Mouse (Mus musculus): ENCODE results near the gene Tnni1.

The Tnni1 gene

GRCm38 (mm10) chr1:135767324-135767890 lies 11.8 kb upstream of the Tnni1 start:
- peak; percentile 90 for DNase-seq (ENCODE audit: low read depth, low spot score)

GRCm38 (mm10) chr1:135768400-135768799 lies 10.8 kb upstream of the Tnni1 start:
- DNase-seq (ENCODE audit: low read depth, low spot score): peak; percentile 61

- DNase-seq (ENCODE audit: low read depth, low spot score): peak; percentile 50
Measured at GRCm38 (mm10) chr1:135770237-135770636, 9.0 kb upstream of the Tnni1 start.

DNA sequence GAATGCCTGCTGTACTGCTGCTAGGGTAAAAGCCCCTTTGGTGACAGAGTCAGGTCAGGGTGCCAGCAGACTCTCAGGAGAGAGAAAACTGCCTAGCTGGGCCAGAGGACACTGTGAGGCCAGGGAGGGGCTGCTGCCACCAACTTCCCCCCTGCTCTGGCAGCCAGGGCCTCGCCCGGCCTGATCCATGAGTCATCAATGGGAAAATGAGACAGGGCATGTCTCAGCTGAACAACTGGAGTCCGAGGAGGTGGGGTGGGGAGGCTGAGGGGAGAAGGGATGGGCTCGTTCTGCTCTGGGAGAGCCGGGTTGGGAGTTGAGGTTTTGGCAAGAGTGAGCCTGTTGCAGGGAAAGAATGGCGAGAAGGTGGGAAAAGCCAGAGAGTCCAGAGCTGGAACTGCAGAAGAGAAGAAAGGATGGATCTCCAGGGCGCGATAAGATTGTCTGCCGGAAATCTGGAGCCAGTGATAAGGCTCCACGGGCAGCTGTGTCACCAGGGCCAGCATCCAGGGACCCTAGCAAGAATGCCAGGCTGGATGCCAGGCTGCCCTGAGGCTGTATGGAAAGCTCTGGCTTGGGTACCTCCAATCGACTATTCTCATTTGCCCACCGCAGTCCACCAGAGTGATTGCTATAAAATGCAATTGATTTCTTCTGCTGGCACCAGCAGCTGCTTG lies 8.2 kb upstream of the Tnni1 start:
- DNase-seq (ENCODE audit: low read depth, low spot score): peak; percentile 84

GRCm38 (mm10) chr1:135771573-135771970 lies 7.7 kb upstream of the Tnni1 start:
- DNase-seq (ENCODE audit: low read depth, low spot score): no peak

DNA sequence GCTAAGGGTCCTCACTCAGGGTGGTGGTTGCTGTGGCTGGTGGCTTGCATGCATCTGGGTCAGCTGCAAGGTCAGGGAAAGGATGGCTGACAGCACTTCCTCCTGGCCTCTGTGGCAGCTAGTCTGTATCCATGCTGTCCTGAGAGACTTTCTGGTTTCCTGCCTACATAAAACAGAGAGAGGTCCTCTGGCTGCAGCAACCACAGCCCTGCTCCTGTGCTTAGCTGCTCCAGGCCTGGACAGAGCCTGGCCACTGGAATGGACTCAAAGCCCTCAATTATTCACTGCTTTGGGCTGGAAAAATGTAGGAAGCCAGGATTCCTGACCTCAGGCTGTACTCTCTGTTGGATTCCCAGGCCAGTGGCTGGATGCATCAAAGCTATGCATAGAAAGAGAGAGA lies 2.6 kb upstream of the Tnni1 start:
- peak; percentile 55 for DNase-seq (ENCODE audit: low read depth, low spot score)

DNA sequence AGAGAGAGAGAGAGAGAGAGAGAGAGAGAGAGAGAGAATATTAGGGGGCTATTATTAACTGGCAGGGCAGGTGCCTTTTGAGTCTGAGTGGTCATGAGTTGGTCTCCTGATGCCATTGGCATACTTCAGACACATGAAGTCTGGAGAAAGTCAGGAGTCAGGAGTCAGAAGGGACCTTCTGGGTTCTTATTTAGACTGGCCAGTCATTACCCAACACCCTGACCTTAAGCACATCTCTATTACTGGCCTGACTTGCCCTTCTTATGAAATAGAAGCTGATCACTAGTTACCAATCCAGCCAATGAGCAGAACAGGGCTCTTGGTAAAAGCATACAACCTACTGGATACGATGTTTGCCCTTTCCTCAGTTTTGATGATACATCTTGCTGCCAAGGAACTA lies 2.2 kb upstream of the Tnni1 start:
- DNase-seq (ENCODE audit: low read depth, low spot score): peak; percentile 92

- DNase-seq (ENCODE audit: low read depth, low spot score): no peak
Measured at GRCm38 (mm10) chr1:135780649-135781048, 1.4 kb downstream of the Tnni1 start.

DNA sequence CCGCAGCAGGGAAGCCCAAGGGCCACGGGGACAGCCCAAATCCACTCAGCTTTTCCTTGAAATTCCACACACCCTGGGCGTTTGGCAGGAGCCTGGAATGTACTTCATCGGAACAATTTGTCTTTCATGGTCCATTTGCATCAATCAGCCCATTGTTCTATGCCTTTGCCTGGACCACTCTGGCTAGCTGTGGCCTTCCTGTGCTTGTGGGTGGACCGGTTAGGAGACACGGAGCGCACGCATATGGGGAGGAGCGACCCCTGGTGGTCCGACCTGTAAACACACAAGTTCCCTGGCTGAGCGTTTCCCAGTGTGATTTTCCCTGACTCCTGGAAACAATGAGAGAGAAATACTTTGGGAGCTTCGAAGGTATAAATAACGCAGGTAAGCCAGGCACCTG lies 2.0 kb downstream of the Tnni1 start:
- peak; percentile 80 for DNase-seq (ENCODE audit: low read depth, low spot score)

DNA sequence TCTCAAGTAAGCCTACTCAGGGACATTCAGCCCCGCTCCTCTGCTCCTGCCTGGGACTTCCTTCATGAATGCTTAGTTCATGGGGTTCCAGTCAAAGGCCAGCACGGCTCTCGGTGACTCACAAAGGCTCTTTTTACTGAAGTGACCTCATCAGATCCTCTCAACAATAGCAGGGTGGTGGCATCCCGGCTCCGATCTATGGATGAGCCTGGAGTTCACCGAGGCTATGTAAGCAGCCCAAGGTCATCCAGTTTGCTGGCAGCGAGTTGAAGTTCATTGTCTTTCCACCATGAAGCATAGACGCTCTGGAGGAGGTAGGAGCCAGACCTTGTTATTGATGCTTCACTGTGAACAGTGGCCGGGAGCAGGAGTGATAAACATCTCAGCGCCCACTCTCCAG lies 3.6 kb downstream of the Tnni1 start:
- no peak for DNase-seq (ENCODE audit: low read depth, low spot score)

GRCm38 (mm10) chr1:135787799-135788198 lies 8.6 kb downstream of the Tnni1 start:
- DNase-seq (ENCODE audit: low read depth, low spot score): peak; percentile 77

GRCm38 (mm10) chr1:135788708-135789107 lies 9.5 kb downstream of the Tnni1 start:
- DNase-seq (ENCODE audit: low read depth, low spot score): no peak

DNA sequence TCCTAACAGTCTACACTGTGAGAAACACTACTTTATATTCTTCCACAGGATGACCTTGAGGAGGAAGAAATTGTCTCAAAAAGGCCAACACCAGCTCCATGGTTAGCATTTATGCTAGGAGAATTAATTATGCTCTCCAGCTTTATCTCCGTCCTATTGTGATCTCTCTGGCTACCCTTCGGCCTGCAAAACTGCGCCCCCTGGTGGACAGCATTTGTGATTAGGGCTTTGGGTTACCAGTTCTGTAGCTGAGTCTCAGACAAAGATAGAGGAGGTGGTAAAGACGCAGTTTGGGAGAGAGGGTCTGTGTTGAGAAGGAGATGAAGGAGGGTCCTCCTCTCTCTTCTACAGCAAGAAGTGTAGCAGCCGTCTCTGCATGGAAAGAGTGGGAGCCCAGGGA lies 10.6 kb downstream of the Tnni1 start:
- DNase-seq (ENCODE audit: low read depth, low spot score): peak; percentile 58

DNA sequence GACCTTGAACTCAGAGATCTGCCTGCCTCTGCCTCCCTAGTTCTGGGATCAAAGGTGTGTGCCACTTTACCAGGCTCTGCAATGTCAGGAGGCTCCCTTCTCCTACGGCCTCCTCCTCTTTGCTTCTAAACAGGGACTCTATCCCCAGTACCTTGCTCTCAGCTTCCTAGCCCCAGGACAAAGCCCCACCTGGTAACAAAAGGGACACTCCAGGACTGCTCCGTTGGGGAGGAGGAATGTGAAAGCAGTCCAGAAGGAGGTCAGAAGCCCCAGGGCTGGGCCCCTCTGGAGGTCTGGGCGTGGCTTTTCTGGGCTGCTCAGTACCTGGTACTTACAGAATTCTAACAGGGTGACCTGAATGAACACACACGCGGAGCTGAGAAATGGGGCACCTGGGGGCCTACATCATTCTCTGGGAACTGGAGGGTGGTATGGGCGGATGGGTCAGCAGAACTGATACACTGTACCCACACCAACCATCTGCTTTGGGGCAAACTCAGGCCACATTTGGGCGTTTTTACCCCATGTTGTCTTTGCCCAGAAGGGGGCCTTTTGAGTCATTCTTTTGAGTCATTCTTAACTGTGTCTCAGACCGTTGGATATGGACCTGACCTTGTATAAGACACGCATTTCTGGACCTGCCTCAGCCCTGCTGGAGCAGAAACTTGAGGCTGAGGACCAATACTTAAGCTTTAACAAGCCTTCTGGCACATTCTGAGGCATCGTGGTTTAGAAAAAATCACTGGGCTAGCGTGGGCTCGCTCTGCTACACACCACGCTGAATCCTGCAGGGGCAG lies 13.1 kb downstream of the Tnni1 start:
- no peak for DNase-seq (ENCODE audit: low read depth, low spot score)

- no peak for DNase-seq (ENCODE audit: low read depth, low spot score)
Measured at GRCm38 (mm10) chr1:135793370-135794215, 14.4 kb downstream of the Tnni1 start.

DNA sequence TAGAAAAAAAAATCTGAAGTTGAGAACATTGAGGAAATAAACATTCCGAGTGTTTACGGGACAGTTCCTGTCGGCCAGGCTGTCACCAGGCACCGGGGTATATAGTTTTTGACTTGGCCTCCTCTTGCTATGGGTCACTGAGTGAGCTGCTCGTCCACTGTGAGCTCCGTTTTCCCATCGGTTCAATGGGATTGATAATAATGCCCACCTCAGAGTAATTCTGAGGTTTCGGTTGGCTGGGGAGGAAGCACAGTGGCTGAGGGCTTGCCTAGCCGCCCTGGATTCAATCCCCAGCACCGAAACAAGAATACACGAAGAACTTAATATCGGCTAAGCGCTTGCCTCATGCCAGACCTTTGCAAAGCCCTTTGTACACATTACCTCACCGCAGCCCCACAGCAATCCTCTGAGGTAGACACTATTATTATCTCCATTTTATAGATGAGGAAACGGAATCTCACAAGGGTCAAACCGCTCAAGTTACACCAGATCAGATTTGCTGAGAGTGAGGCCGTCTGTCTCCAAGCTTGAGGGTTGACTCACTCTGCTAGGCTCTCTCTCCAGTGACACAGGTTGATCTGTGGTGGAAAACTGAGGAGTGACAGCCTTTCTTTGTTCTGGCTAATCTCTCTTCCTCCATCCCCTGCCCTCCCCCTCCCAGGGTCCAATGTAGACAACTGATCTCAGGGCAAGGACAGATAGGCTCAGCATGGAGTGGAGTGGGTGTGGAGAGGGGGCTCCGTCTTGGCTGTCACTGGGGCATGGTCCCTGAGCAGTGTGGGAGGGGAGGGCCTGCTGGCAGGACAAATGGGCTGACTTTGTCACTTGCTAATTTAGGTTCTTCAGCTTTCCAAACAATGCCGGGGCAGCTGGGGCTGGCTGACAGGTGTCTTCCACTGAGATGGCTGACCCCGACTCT lies 15.2 kb downstream of the Tnni1 start:
- DNase-seq (ENCODE audit: low read depth, low spot score): peak; percentile 53

- no peak for DNase-seq (ENCODE audit: low read depth, low spot score)
Measured at GRCm38 (mm10) chr1:135798492-135798891, 19.3 kb downstream of the Tnni1 start.

DNA sequence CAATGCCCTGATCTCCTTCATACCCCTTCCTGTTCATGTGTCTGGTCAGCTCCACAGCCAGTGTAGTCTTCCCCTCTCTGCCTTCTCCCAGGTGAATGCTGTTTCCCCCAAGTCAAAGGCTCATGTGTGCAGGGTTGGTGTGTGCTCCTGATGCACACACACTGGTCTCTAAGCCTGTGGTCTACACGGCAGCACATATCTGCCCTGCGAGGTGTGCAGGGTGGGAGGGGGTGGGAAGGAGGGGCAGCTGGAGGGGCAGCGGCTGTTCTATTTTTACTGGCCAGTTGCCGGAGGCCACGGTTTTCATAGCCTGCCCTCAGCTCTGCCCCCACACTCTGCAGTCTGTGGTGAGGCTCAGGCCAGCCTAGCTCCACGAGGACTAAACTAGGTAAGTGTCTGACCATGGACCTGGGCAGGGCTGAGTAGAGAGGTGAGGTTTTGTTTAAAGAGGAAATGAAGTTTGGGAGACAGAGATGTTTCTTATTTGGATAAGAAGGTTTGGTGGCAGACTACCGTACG lies 19.9 kb downstream of the Tnni1 start:
- DNase-seq (ENCODE audit: low read depth, low spot score): no peak

DNA sequence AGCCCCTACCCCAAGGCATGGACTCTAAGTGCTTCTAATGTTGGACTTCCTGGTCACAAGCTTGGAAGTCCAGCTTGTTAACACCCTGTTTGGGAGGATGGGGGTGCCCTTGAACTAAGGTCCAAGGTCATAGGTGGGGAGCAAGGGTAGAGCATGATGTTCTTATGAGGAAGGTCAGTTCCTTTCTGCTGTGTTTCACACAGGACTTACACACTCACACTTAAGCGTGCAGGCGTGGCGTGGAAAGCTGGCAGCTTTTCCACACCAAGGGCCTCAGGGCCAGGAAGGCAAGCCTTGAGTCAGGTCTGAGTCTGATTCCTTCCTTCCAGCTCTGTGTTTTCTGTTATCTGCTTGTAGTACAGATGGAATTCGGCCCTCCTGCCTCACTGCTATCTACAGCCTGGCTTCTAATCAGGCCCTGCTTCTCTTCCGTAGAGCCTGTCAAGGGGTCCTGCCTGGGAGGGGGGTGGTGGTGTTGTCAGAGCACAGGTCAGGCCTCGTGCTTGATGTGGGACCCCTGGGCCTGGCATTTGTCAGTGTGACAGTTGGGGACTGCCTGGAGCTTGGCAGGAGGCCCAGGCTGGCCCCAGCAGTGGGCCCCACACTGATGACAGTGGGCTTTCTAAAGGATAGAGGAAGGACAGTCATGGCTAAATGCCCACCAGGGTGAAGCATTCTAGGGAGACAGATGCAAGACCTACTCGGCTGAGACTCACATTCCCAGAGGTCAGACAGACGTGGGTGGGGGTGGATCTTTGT lies 21.1 kb downstream of the Tnni1 start:
- DNase-seq (ENCODE audit: low read depth, low spot score): no peak

- DNase-seq (ENCODE audit: low read depth, low spot score): no peak
Measured at GRCm38 (mm10) chr1:135807546-135807945, 28.3 kb downstream of the Tnni1 start.
